Mouse (Mus musculus) MEL (cell line): Measurements from ENCODE around the gene Rab20. TPM values are rescaled to one million over a fixed set of nuclear protein-coding genes. Genes with fewer than 3 reads are reported as not detected.

Experiments used
- DNase-seq: peaks from one replicate; pipeline ENCODE4 v3.0.0; 2011; ENCODE audit warnings: low read depth, low spot score
- H3K27ac ChIP-seq: 2 replicates; pipeline ENCODE4 v1.5.1; 2012; ENCODE audit warnings: low read depth, mild to moderate bottlenecking, control low read depth, low read length, moderate library complexity; ENCODE audit not compliant: control insufficient read depth
- H3K27me3 ChIP-seq, 2 experiments: fragments of 150-350 bp in 1 of 2; sonication (generic) in 1 of 2; 2 replicates each; pipeline ENCODE4 v1.6.1; 2012; ENCODE audit warnings: low read length in 2 of 2, mild to moderate bottlenecking in 2 of 2, improper control_type of control experiment in 1 of 2, moderate library complexity in 1 of 2; ENCODE audit not compliant: insufficient read depth in 2 of 2, control insufficient read depth in 1 of 2
- H3K36me3 ChIP-seq, 2 experiments: 2 replicates each; pipeline ENCODE4 v1.6.1; 2012 to 2014; ENCODE audit warnings: low read length in 2 of 2, improper control_type of control experiment in 1 of 2, inconsistent platforms in 1 of 2, mild to moderate bottlenecking in 1 of 2; ENCODE audit not compliant: insufficient read depth in 2 of 2, control insufficient read depth in 1 of 2
- H3K4me1 ChIP-seq, 2 experiments: fragments of 150-350 bp in 1 of 2; sonication (generic) in 1 of 2; 2 replicates each; pipeline ENCODE4 v1.6.1; 2012; ENCODE audit warnings: low read length in 2 of 2, improper control_type of control experiment in 1 of 2, mild to moderate bottlenecking in 1 of 2; ENCODE audit not compliant: insufficient read depth in 2 of 2, control insufficient read depth in 1 of 2
- H3K4me3 ChIP-seq, 2 experiments: fragments of 150-350 bp in 1 of 2; sonication (generic) in 1 of 2; 2 replicates each; pipeline ENCODE4 v1.5.1; 2012; ENCODE audit warnings: low read depth in 2 of 2, low read length in 2 of 2, mild to moderate bottlenecking in 2 of 2, moderate library complexity in 2 of 2, control low read depth in 1 of 2, improper control_type of control experiment in 1 of 2; ENCODE audit not compliant: control insufficient read depth in 1 of 2, insufficient read depth in 1 of 2
- H3K79me2 ChIP-seq: 2 replicates; pipeline ENCODE4 v1.6.1; 2012; ENCODE audit warnings: mild to moderate bottlenecking, low read length, moderate library complexity; ENCODE audit not compliant: control insufficient read depth, poor library complexity, insufficient read depth
- H3K9ac ChIP-seq: 2 replicates; pipeline ENCODE4 v1.6.1; 2012; ENCODE audit warnings: low read depth, mild to moderate bottlenecking, control low read depth, low read length, moderate library complexity; ENCODE audit not compliant: control insufficient read depth, poor library complexity, severe bottlenecking
- H3K9me3 ChIP-seq: fragments of 150-350 bp; sonication (generic); replicated peaks from 2 replicates; pipeline ENCODE4 v1.6.1; 2012; ENCODE audit warnings: mild to moderate bottlenecking, low read length, improper control_type of control experiment, moderate library complexity; ENCODE audit not compliant: insufficient read depth
- CHD1 ChIP-seq: IDR thresholded peaks from 2 replicates; pipeline ENCODE4 v1.6.1; 2012; ENCODE audit warnings: low read depth, mild to moderate bottlenecking, inconsistent platforms, low read length, improper control_type of control experiment
- CHD2 ChIP-seq: IDR thresholded peaks from 2 replicates; pipeline ENCODE4 v1.6.1; 2011; ENCODE audit warnings: low read length, improper control_type of control experiment
- ELF1 ChIP-seq: IDR thresholded peaks from 2 replicates; pipeline ENCODE4 v1.6.1; 2014; ENCODE audit warnings: low read depth, mild to moderate bottlenecking, inconsistent platforms, low read length, improper control_type of control experiment, moderate library complexity
- ETS1 ChIP-seq: IDR thresholded peaks from 2 replicates; pipeline ENCODE4 v1.6.1; 2012; ENCODE audit warnings: low read depth, mild to moderate bottlenecking, inconsistent platforms, low read length, improper control_type of control experiment, moderate library complexity
- KAT2A ChIP-seq: conservative IDR thresholded peaks from 2 replicates; pipeline ENCODE4 v1.6.1; 2012; ENCODE audit warnings: low read depth, low read length, improper control_type of control experiment, inconsistent platforms
- MXI1 ChIP-seq: IDR thresholded peaks from 2 replicates; pipeline ENCODE4 v1.6.1; 2011; ENCODE audit warnings: mild to moderate bottlenecking, low read depth, low read length, improper control_type of control experiment
- POLR2AphosphoS5 ChIP-seq: IDR thresholded peaks from 2 replicates; pipeline ENCODE4 v1.6.1; 2012; ENCODE audit warnings: low read depth, borderline replicate concordance, mild to moderate bottlenecking, inconsistent platforms, low read length, moderate library complexity, mixed read lengths
- TAL1 ChIP-seq: IDR thresholded peaks from 2 replicates; pipeline ENCODE4 v1.6.1; 2012; ENCODE audit warnings: mild to moderate bottlenecking, inconsistent platforms, low read length, moderate library complexity, mixed read lengths
- TBP ChIP-seq: IDR thresholded peaks from 2 replicates; pipeline ENCODE4 v1.8.0; 2011; ENCODE audit warnings: low read depth, low read length, improper control_type of control experiment
- TCF12 ChIP-seq: IDR thresholded peaks from 2 replicates; pipeline ENCODE4 v1.6.1; 2014; ENCODE audit warnings: low read depth, mild to moderate bottlenecking, inconsistent platforms, low read length, improper control_type of control experiment, moderate library complexity
- USF1 ChIP-seq: IDR thresholded peaks from 2 replicates; pipeline ENCODE4 v1.6.1; 2014; ENCODE audit warnings: low read depth, mild to moderate bottlenecking, inconsistent platforms, low read length, improper control_type of control experiment, moderate library complexity
- USF2 ChIP-seq, 2 experiments: IDR thresholded peaks; 2 replicates each; pipeline ENCODE4 v1.6.1; 2011 to 2012; ENCODE audit warnings: improper control_type of control experiment in 2 of 2, low read length in 2 of 2, borderline replicate concordance in 1 of 2, inconsistent platforms in 1 of 2, low read depth in 1 of 2, mild to moderate bottlenecking in 1 of 2; ENCODE audit not compliant: insufficient read depth in 1 of 2
- ZKSCAN1 ChIP-seq: IDR thresholded peaks from 2 replicates; pipeline ENCODE4 v1.6.1; 2012; ENCODE audit warnings: low read depth, mild to moderate bottlenecking, inconsistent platforms, low read length, improper control_type of control experiment, moderate library complexity
- ZMIZ1 ChIP-seq: IDR thresholded peaks from 2 replicates; pipeline ENCODE4 v1.6.1; 2012; ENCODE audit warnings: low read depth, mild to moderate bottlenecking, inconsistent platforms, low read length, improper control_type of control experiment, moderate library complexity
- ZNF384 ChIP-seq: IDR thresholded peaks from 2 replicates; pipeline ENCODE4 v1.6.1; 2012; ENCODE audit warnings: low read depth, mild to moderate bottlenecking, inconsistent platforms, low read length, improper control_type of control experiment
- polyA plus RNA-seq, 2 experiments: library from polyadenylated mRNA; stranded (reverse) in 1 of 2; unstranded in 1 of 2; fragments of >175 nt in 1 of 2; fragments of >200 nt in 1 of 2; gene quantifications; 2 replicates each; pipeline versions ENCODE4 v1.2.1 to v1.2.4; 2012; ENCODE audit warnings: low replicate concordance in 2 of 2, low read depth in 1 of 2; ENCODE audit not compliant: insufficient read length in 2 of 2, insufficient read depth in 1 of 2, missing spikeins in 1 of 2
- total RNA-seq: library from RNA; depleted of rRNA; stranded (reverse); fragments of 300-350 nt; gene quantifications from 2 replicates; pipeline ENCODE4 v1.2.3, GENCODE M21; 2012

The Rab20 gene
- total and polyA plus RNA-seq, 3 experiments = 9.5 to 10.4 TPM; not detected in 1

DNA sequence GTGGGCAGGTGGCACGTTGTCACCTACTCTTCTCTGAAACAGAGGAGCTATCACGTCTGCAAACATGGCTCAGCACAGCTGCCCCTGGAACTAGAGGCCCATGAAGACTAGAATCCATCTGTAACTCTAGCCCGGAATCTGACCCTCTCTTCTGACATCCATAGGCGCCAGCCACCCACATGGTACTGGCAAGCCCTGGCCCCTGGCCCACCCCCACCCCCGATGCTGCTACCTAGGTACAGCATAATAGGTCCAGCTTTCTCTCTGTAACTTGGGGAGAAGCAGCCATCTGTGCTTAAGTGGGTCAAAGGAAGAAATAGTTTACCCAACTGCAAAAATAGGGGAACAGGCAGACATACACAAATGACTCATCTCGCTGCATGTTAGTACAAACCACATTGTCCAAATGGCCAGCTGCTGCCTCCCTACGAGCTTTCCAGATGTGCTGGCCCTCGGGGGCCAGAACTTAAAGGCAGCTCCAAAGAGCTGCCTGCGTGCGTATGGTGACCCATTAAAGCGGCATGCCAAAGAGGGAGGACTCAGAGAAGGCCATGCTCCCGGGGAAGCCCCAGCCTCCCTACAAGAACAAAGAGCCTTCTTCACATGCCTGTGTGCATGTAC lies 66.9 kb downstream of the Rab20 start:
- no peaks in the 10 kb centered on the region; a peak in 1 of 4 replicates for H3K27me3 ChIP-seq
- H3K27ac ChIP-seq = no peak overlapping the region

DNA sequence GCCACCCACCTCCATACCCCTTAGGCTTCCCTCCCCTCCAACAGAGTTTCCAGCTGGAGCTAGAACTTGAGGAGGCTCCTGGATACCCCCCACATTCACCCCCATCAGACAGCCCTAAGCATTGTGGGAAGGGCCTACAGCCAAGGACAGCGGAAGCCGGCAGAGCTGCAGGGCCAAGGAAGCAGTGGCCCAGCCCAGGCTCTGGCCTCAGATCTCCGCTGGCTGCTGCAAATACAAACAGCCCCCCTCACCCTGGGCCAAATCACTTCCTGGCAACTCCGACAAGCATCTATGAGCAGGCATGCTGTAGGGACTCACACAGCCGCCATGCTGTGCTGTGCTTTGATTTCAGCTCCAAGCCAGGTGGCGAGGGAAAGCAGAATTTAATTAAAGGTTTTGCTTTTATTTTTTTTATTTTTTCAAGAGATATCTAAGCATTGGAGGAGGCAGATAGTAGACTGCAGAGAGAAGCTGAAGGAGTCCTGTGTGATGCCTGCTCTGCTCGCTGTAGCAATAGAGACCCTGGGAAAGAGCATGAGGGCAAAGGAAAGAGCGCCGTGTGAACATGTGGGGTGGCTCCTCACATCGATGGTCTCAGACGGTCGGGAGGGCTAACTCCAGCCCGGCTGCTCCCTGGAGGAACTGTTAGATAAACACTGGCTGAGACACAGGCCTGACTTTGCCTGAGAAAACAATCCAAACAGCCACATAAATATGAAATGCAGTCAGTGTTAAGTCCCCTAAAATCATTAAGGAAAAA lies 72.6 kb downstream of the Rab20 start:
- peaks cover 0 to 1% of the 10 kb centered on the region in 2 experiments; a peak in 2 of 4 replicates for H3K27me3 ChIP-seq
- H3K9me3 ChIP-seq = no peaks in the 10 kb centered on the region
- H3K27ac ChIP-seq = no peak overlapping the region
- H3K9ac ChIP-seq = no peak overlapping the region
- TF ChIP-seq ZNF384 (no peak), CHD1 (no peak), POLR2AphosphoS5 (no peak), USF1 (no peak), ZMIZ1 (no peak), TBP (no peak), MXI1 (no peak), TAL1 (no peak), ETS1 (no peak), CHD2 (no peak), ZKSCAN1 (no peak), TCF12 (no peak), USF2 (IDR thresholded peaks at IDR 0.05; ENCODE audit: borderline replicate concordance in 1 of 2, insufficient read depth in 1 of 2, low read depth in 1 of 2, low read length in 2 of 2) (no peak), ELF1 (no peak)
- no peaks in the 10 kb centered on the region for H3K79me2 ChIP-seq
- no peaks in the 10 kb centered on the region for H3K36me3 ChIP-seq
- no peak overlapping the region for H3K4me3 ChIP-seq
- H3K4me1 ChIP-seq = no peaks in the 10 kb centered on the region
- no peak for DNase-seq

More for the DNA sequence above, 66.9 kb downstream of the Rab20 start:
- no peak for TF ChIP-seq KAT2A
- no peak for TF ChIP-seq USF2 (IDR thresholded peaks at IDR 0.05; ENCODE audit: borderline replicate concordance in 1 of 2, insufficient read depth in 1 of 2, low read depth in 1 of 2, low read length in 2 of 2)
- no peak overlapping the region for H3K9ac ChIP-seq
- H3K4me3 ChIP-seq = no peak overlapping the region
- no peaks in the 10 kb centered on the region for H3K9me3 ChIP-seq
- DNase-seq = no peak
- no peaks in the 10 kb centered on the region for H3K79me2 ChIP-seq
- peaks cover 0 to 11% of the 10 kb centered on the region in 2 experiments; a peak in 2 of 4 replicates for H3K4me1 ChIP-seq
- no peaks in the 10 kb centered on the region for H3K36me3 ChIP-seq
